Mouse (Mus musculus) kidney, embryonic 15.5 days (tissue): ENCODE measurements at regions not wholly inside any gene's neighbourhood (a gene's known extent, or its start where the extent isn't known, plus 50 kb on each side); places are given as distances from the start of the nearest gene placed in this dataset.
A peak's percentile ranks its signal among the peaks of the same experiment; 100 is the strongest.

ENCODE experiments used
- ATAC-seq: fragments of 200-750 bp; cut with Nextera tagmentation; replicated peaks from 2 replicates; pipeline ENCODE4 v1.8.0; 2017; ENCODE audit warnings: moderate TSS enrichment; ENCODE audit not compliant: low FRiP score
- H3K27ac ChIP-seq: fragments of 300-500 bp; sonication (generic); 2 replicates; pipeline ENCODE4 v1.5.1; 2015; ENCODE audit warnings: mild to moderate bottlenecking, inconsistent platforms
- H3K27me3 ChIP-seq: fragments of 300-500 bp; sonication (generic); 2 replicates; pipeline ENCODE4 v1.6.1; 2015; ENCODE audit warnings: inconsistent platforms
- H3K36me3 ChIP-seq: fragments of 300-500 bp; sonication (generic); 2 replicates; pipeline ENCODE4 v1.6.1; 2015; ENCODE audit warnings: inconsistent platforms
- H3K4me1 ChIP-seq: fragments of 300-500 bp; sonication (generic); 2 replicates; pipeline ENCODE4 v1.6.1; 2015; ENCODE audit warnings: inconsistent platforms
- H3K4me2 ChIP-seq: fragments of 300-500 bp; sonication (generic); 2 replicates; pipeline ENCODE4 v1.6.1; 2015; ENCODE audit warnings: moderate library complexity, mild to moderate bottlenecking, inconsistent platforms
- H3K4me3 ChIP-seq: fragments of 300-500 bp; sonication (generic); replicated peaks from 2 replicates; pipeline ENCODE4 v1.5.1; 2015; ENCODE audit warnings: mild to moderate bottlenecking, inconsistent platforms
- H3K9ac ChIP-seq: fragments of 300-500 bp; sonication (generic); 2 replicates; pipeline ENCODE4 v1.6.1; 2015; ENCODE audit warnings: mild to moderate bottlenecking, inconsistent platforms
- H3K9me3 ChIP-seq: fragments of 300-500 bp; sonication (generic); replicated peaks from 2 replicates; pipeline ENCODE4 v1.6.1; 2016; ENCODE audit warnings: inconsistent platforms
- WGBS: fragments of 180-500 bp; shearing (Covaris S2); methylation state at CpG from one replicate; pipeline ENCODE4 v1.1.7; 2015; ENCODE audit warnings: mixed read lengths; 5-methylcytosine and 5-hydroxymethylcytosine counted together

DNA sequence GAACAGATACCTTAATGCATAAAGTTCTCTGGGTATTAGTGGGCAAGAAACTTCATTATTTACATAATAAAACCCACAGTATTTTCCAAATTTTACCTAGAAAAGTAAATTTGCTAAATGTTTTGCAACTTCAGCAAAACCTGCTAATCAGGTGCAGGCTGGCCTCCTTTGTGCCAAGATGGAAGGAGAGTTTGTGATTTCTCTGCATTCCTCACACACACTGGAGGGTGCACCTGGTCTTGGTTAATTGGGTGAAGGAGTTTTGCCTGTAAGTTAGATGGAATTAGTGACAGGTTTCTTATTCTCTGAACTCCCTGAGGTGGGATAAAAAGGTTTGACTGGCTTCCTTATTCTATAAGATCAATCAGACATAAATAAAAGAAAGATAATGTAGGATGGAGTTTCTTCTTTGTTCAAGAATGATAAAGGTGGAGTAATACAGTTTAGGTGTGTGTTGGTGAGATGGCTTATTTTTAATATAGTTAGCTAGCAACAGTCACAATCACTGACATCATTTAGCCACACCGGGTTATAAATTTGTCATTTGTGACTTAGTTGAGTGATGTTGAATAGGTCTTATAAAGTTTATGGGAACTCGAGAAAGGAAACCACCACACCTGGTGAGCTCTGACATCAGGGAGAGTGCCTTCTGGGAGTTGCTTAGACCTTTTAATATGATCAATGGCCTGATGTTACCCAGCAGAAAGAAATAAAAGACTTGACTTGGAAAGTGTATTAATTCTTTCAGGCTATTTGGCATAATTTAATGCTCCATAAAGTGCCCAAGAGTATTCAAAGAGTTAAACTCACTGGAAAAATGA lies 1131.4 kb upstream of the Flrt2 start:
- H3K27ac ChIP-seq, result no peak overlapping the region
- no peak overlapping the region for H3K4me2 ChIP-seq
- no peak for ATAC-seq
- H3K36me3 ChIP-seq, result no peaks in the 10 kb centered on the region
- 71% methylated on average over 2 of the region's 2 CpGs for WGBS
- no peak overlapping the region for H3K4me3 ChIP-seq
- no peak overlapping the region for H3K9ac ChIP-seq
- H3K9me3 ChIP-seq, result no peaks in the 10 kb centered on the region
- no peaks in the 10 kb centered on the region for H3K4me1 ChIP-seq
- H3K27me3 ChIP-seq, result no peaks in the 10 kb centered on the region

DNA sequence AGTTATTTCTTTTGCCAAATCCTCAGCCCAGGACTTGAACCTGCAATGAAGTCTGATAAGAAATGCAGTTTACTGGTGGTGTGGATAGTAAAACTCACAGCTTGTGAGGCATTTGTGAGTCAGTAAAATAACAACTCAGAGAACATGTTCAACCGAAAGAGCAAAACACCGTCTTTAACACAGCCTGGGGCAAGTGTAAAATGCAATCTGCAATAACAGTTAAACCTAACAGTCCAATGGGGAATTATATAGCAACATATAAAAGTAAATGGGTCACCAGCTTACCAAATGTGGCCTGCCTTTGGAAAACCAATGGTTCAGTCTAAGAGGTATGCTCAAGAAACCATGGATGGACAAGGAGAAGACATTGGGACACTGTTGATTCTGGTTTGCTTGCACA lies 1117.0 kb upstream of the Flrt2 start:
- no peak for ATAC-seq
- Histone ChIP-seq H3K27ac (no peak overlapping the region), H3K4me2 (no peak overlapping the region), H3K36me3 (no peaks in the 10 kb centered on the region), H3K4me3 (no peak overlapping the region), H3K9me3 (no peaks in the 10 kb centered on the region), H3K27me3 (no peaks in the 10 kb centered on the region), H3K4me1 (no peaks in the 10 kb centered on the region), H3K9ac (no peak overlapping the region)
- WGBS, result 73% methylated on average over 2 of the region's 2 CpGs

- H3K4me2 ChIP-seq, result no peak overlapping the region
- H3K4me3 ChIP-seq, result no peak overlapping the region
- H3K9ac ChIP-seq, result no peak overlapping the region
- H3K27ac ChIP-seq, result no peak overlapping the region
- no peaks in the 10 kb centered on the region for H3K27me3 ChIP-seq
- WGBS, result 40% methylated on average over 4 of the region's 4 CpGs
- H3K36me3 ChIP-seq, result no peaks in the 10 kb centered on the region
- ATAC-seq, result no peak
- H3K4me1 ChIP-seq, result no peaks in the 10 kb centered on the region
- no peaks in the 10 kb centered on the region for H3K9me3 ChIP-seq
These were observed 1111.7 kb upstream of the Flrt2 start for GRCm38 (mm10) chr12:94580345-94580744.

- Histone ChIP-seq H3K9ac (no peak overlapping the region), H3K36me3 (no peaks in the 10 kb centered on the region), H3K4me1 (0 out of 2 replicates have a peak, but pooled peaks cover 6% of the 10 kb centered on the region), H3K4me3 (no peak overlapping the region), H3K4me2 (no peak overlapping the region), H3K9me3 (no peaks in the 10 kb centered on the region), H3K27ac (no peak overlapping the region), H3K27me3 (no peaks in the 10 kb centered on the region)
- WGBS, result 55% methylated on average over 1 of the region's 1 CpGs
- ATAC-seq, result no peak
These were observed 1107.7 kb upstream of the Flrt2 start for GRCm38 (mm10) chr12:94584309-94584708.

GRCm38 (mm10) chr12:94587031-94587430 lies 1105.0 kb upstream of the Flrt2 start:
- H3K4me3 ChIP-seq, result no peak overlapping the region
- H3K36me3 ChIP-seq, result no peaks in the 10 kb centered on the region
- H3K27me3 ChIP-seq, result no peaks in the 10 kb centered on the region
- ATAC-seq, result no peak
- H3K9me3 ChIP-seq, result no peaks in the 10 kb centered on the region
- H3K4me1 ChIP-seq, result 0 out of 2 replicates have a peak, but pooled peaks cover 6% of the 10 kb centered on the region
- no peak overlapping the region for H3K4me2 ChIP-seq
- H3K27ac ChIP-seq, result peak overlapping the region; percentile 13; the same call in 1 of the 2 replicates
- 58% methylated on average over 4 of the region's 4 CpGs for WGBS
- no peak overlapping the region for H3K9ac ChIP-seq

GRCm38 (mm10) chr12:94588599-94588998 lies 1103.4 kb upstream of the Flrt2 start:
- 0 out of 2 replicates have a peak, but pooled peaks cover 6% of the 10 kb centered on the region for H3K4me1 ChIP-seq
- peak overlapping the region; percentile 4; the same call in 1 of the 2 replicates for H3K27ac ChIP-seq
- 16% methylated on average over 4 of the region's 4 CpGs for WGBS
- H3K4me3 ChIP-seq, result no peak overlapping the region
- H3K9me3 ChIP-seq, result no peaks in the 10 kb centered on the region
- ATAC-seq, result peak; percentile 36
- peak overlapping the region; percentile 13; the same call in 1 of the 2 replicates for H3K4me2 ChIP-seq
- H3K27me3 ChIP-seq, result no peaks in the 10 kb centered on the region
- no peak overlapping the region for H3K9ac ChIP-seq
- no peaks in the 10 kb centered on the region for H3K36me3 ChIP-seq

DNA sequence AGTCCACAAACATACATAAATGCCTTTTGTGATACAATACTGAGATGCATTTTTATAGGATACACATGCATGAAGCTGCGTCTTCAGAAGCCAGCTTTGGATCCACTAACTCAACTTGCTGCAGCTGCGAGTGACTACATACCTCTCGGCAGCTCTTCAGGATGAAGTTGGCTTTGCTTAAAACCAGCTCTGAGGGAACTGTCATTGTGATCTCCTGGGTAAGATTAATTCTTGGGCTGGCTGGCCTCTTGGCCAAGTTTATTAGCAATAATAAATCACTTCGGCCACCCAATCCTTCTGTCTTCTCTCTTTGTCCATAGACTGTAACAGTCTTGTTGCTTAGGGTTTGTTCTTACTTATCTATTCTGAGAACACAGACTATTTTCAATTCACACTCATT lies 1103.0 kb upstream of the Flrt2 start:
- Histone ChIP-seq H3K4me3 (no peak overlapping the region), H3K27ac (peak overlapping the region; percentile 4; the same call in 1 of the 2 replicates), H3K9ac (no peak overlapping the region), H3K9me3 (no peaks in the 10 kb centered on the region), H3K27me3 (no peaks in the 10 kb centered on the region), H3K36me3 (no peaks in the 10 kb centered on the region), H3K4me2 (peak overlapping the region; percentile 13; the same call in 1 of the 2 replicates), H3K4me1 (0 out of 2 replicates have a peak, but pooled peaks cover 6% of the 10 kb centered on the region)
- 12% methylated on average over 4 of the region's 4 CpGs for WGBS
- ATAC-seq, result peak; percentile 66

GRCm38 (mm10) chr12:94605566-94605965 lies 1086.5 kb upstream of the Flrt2 start:
- 85% methylated on average over 1 of the region's 1 CpGs for WGBS

GRCm38 (mm10) chr12:94636555-94636954 lies 1055.5 kb upstream of the Flrt2 start:
- H3K9ac ChIP-seq, result no peak overlapping the region
- H3K27ac ChIP-seq, result no peak overlapping the region
- H3K4me1 ChIP-seq, result no peaks in the 10 kb centered on the region
- H3K4me2 ChIP-seq, result no peak overlapping the region
- no peaks in the 10 kb centered on the region for H3K36me3 ChIP-seq
- H3K27me3 ChIP-seq, result no peaks in the 10 kb centered on the region
- H3K4me3 ChIP-seq, result no peak overlapping the region
- H3K9me3 ChIP-seq, result no peaks in the 10 kb centered on the region
- ATAC-seq, result no peak
- WGBS, result 76% methylated on average over 1 of the region's 1 CpGs

More at GRCm38 (mm10) chr12:94605566-94605965, 1086.5 kb upstream of the Flrt2 start:
- Histone ChIP-seq H3K4me2 (no peak overlapping the region), H3K4me3 (no peak overlapping the region), H3K9ac (no peak overlapping the region), H3K4me1 (no peaks in the 10 kb centered on the region), H3K9me3 (no peaks in the 10 kb centered on the region), H3K36me3 (no peaks in the 10 kb centered on the region), H3K27ac (no peak overlapping the region), H3K27me3 (no peaks in the 10 kb centered on the region)
- ATAC-seq, result no peak

DNA sequence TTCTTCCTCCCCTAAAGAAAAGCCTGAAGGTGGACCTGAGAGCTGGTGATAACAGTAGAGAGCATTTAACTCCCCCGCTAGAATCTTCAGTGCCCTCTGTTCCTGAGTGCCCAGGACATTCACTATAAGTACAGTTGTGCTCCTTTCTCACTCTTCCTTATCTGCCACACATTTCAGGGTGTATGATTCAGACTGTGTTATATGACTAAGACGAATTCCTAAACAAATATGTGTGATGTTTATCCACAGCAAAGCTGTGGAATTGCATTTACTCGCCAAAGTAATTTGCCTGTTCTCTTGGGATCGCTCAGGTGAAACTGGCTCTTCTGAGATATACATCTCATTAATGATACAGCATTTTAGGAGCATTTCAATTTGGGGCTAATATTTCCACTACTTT lies 1051.9 kb upstream of the Flrt2 start:
- Histone ChIP-seq H3K9me3 (no peaks in the 10 kb centered on the region), H3K4me1 (no peaks in the 10 kb centered on the region), H3K27ac (no peak overlapping the region), H3K4me3 (no peak overlapping the region), H3K4me2 (no peak overlapping the region), H3K36me3 (no peaks in the 10 kb centered on the region), H3K9ac (no peak overlapping the region), H3K27me3 (no peaks in the 10 kb centered on the region)
- no peak for ATAC-seq
- WGBS, result 67% methylated on average over 4 of the region's 4 CpGs

GRCm38 (mm10) chr12:94645302-94645701 lies 1046.7 kb upstream of the Flrt2 start:
- 69% methylated on average over 2 of the region's 2 CpGs for WGBS

GRCm38 (mm10) chr12:94670035-94670434 lies 1022.0 kb upstream of the Flrt2 start:
- Histone ChIP-seq H3K27me3 (no peaks in the 10 kb centered on the region), H3K4me2 (no peak overlapping the region), H3K9ac (no peak overlapping the region), H3K36me3 (no peaks in the 10 kb centered on the region), H3K27ac (no peak overlapping the region), H3K4me1 (no peaks in the 10 kb centered on the region), H3K9me3 (no peaks in the 10 kb centered on the region), H3K4me3 (no peak overlapping the region)
- no peak for ATAC-seq
- WGBS, result 78% methylated on average over 1 of the region's 1 CpGs

More at GRCm38 (mm10) chr12:94645302-94645701, 1046.7 kb upstream of the Flrt2 start:
- H3K27ac ChIP-seq, result no peak overlapping the region
- H3K4me3 ChIP-seq, result no peak overlapping the region
- no peaks in the 10 kb centered on the region for H3K4me1 ChIP-seq
- no peaks in the 10 kb centered on the region for H3K36me3 ChIP-seq
- no peak overlapping the region for H3K9ac ChIP-seq
- H3K9me3 ChIP-seq, result no peaks in the 10 kb centered on the region
- H3K4me2 ChIP-seq, result no peak overlapping the region
- ATAC-seq, result no peak
- no peaks in the 10 kb centered on the region for H3K27me3 ChIP-seq
